Mouse (Mus musculus): ENCODE data around the gene Baz2b.

Gene Baz2b

DNA sequence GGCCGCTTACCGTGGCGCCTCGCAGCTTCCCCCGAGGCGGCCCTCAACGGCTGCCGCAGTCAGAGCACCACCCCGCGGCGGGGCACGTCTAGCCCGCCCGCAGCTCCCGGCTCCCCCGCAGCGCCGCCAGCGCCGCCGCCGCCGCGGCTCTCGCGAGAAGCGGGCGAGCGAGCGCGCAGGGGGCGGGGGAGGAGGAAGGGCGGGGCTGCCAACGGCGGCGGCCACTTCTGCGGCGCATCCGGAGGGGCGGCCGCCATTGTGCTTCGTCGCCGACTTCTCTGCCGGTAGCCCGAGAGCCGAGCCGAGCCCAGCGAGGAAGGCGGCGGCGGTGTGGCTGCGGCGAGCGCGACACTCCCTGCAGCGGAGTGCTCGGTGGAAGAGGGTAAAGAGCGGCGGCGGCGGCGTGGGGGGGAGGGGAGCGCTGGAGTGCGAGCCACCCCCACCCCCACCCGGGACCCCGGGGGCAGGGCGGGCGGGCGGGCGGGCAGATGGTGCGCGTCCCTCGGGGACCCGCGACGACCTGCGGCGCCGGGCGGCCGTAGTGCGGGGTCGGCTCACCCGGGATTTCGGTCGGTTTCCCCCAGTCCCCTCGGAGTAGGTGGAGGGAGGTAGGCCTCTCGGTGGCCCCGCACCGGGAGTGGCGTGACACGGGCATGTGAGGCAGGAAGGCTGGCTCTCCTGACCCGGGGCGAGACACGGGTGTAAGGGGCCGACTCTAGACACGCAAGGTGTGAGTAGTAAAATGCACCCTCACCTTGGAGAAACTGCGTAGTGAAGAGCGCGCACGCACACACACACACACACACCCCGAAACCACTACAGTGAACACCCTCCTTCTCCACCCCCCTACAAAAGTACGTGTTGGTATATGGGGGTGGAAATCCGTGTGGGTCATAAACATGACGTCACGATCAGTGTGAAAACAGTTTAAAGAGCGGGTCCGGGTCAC lies at the start of gene Baz2b, which contains the start of gene March7:
Gene Baz2b, minus strand, starts transcription at position 137 of the 949 bp plus-strand sequence.
Gene March7, plus strand, starts transcription at position 185 of the 949 bp plus-strand sequence.
- in situ Hi-C loops (cut with MboI, MseI): loop anchor here (10.0 kb wide), 1 partner anchor 85 kb away; no protein-coding TSS in a partner anchor

DNA sequence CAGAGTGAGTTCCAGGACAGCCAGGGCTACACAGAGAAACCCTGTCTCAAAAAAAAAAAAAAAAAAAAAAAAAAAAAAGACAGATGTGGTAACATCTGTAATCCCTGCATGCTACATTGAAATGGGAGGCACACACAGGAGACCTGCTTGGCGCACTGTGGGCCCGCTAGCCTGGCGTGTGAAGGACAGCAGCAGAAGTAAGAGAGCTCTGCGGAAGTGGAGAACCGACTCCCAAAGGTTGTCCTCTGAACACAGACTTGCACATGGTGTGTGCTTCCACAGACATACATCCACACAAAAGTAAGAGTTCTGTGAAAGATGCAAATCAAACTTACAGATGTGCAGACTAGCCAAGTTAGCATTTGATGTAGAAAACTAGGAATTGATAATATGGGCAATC lies 49.5 kb upstream of the Baz2b start:
- in situ Hi-C loops (cut with MboI, MseI): no loop called here

DNA sequence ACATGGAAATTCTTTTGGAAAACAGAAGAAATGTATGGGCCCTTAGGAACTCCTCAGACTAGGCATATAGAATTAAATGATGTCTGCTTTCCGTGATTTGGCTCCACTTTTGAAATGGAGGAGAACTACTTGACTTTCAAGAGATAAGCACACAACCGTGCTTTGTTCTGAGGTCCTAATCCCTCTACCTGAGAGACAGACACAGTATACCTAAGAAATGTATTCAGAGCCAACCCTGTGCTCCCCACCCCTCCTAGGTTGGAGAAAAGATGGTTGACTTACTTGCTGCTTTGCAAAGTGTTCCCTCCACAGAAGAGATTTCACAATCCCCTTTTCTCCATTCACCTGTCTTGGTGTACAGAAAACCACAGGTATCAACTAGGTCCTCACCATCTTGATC lies 47.1 kb upstream of the Baz2b start:
- in situ Hi-C loops (cut with MboI, MseI): no loop called here

DNA sequence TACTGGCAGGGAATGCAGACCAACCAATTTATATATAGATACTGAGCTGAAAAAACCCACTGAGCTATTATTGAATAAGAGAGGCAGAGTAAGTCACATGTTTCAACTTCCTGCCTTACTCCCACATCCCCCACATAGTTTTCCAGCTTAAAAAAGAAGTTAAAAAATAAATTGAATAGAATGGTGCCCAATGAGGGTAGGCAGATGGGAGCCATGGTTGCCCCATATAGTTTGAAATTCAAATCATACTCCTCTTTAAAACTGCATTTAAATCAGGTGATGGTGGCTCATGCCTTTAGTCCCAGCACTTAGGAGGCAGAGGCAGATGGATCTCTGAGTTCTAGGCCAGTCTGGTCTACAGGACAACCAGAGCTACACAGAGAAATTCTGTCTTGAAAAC lies 43.9 kb upstream of the Baz2b start:
- in situ Hi-C loops (cut with MboI, MseI): loop anchor here (5.0 kb wide), 1 partner anchor 74 kb away; no protein-coding TSS in a partner anchor

DNA sequence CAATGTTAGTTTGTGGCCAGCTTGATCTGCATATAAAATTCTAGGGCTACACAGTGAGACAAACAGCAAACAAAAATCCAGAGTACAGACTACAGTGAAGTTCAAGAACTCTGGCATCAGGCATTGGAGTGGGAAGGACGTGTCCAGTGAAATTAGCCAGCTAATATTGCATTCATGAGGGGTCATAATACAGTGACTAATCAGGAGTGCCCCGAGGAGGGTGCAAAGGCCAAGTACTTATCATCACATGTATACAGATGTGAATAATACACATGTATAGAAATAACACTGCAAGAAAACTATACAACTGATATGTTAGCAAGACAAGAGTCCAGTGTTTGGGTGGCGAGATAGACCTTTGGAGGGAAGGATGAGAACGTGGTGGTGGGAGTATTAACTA lies 43.1 kb upstream of the Baz2b start:
- in situ Hi-C loops (cut with MboI, MseI): loop anchor here (5.0 kb wide), 1 partner anchor 75 kb away; no protein-coding TSS in a partner anchor

DNA sequence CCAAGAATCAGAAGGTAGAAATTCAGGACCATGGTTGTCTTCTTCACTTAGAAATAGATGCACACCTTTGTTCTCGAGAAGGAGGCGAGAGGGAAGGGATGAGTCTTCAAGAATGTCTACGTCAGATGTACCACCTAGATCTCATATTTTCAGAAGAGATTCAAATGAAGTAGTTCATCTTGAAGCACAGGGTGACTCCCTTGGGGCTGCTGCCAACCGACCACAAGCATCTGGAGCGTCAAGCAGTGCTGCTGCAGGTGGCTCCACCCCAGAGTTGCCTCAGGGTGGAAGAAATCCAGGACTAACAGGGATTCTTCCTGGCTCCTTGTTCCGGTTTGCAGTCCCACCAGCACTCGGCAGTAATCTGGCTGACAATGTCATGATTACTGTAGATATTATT lies 24.9 kb upstream of the Baz2b start:
- in situ Hi-C loops (cut with MboI, MseI): no loop called here

DNA sequence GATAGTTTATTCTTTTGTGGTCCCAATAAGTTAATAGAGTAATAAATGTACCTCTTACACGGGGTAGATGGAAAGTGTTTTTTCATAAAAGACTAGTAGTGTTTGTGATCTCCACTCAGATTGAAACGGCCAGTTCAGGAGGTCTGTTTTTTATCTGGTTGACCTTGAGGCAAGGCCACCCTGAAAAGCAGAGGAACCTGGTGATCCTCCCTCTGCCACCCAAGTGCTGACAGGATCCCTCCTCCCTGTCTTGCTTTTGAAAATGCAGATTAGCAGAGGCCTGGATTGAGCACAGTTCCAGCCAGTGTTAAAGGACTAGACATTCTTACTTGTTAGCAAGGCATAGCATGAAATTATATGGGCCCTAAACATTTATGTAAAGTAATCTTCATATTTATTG lies 23.5 kb upstream of the Baz2b start:
- in situ Hi-C loops (cut with MboI, MseI): no loop called here

DNA sequence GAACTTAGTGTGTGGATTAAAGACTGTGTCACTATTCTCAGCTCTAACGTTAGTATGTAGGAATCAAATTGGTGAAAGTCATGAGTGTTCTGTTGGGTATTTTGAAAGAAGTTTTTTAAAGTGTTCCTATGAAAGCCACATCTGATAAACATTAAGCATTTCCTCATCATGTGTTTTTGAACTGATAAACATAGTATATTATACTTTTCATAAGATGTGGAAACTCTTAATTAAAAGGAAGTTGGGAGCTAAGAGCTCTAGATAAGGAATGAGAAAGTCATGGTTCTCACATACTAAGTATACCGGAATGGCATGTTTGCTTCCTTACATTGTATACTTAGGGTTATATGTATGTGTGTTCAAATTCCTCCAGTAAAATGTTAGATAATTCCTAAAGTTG lies 20.7 kb upstream of the Baz2b start:
- in situ Hi-C loops (cut with MboI, MseI): no loop called here

DNA sequence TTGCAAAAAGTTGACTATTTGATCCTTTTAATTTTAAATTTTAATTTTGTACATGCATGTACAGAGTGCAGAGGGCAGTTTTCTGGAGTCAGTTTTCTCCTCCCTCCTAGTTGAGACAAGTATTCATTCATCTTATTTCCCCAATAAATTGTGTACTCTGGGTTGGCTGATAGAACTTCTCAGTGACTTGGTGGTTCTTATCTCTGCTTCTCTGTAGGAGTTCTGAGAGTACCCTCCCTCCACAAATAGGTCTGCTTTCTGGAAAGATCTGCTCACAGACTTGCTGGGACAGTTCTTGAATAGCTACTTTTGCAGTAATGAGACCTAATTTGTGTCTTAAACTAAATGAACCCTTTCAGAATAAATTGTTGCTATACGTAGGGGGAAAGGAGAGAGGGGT lies 18.8 kb upstream of the Baz2b start:
- in situ Hi-C loops (cut with MboI, MseI): no loop called here

DNA sequence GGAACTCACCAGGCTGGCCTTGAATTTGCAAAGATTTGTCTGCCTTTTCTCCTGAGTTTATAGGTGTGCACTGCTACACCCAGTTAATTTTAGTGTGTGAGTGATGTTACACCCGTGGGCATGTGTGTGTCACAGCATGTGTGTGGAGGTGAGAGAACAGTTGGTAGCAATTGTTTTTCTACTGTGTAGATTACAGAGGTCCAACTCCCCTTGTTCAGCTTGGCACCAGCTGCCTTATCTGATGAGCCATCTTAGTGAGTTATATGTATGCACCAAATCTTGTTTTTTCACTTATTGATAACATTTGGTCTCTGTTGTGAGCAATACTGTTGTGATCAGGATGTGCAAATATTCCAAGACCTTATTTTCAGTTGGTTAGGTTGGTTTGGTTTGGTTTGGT lies 13.8 kb upstream of the Baz2b start:
- in situ Hi-C loops (cut with MboI, MseI): no loop called here

DNA sequence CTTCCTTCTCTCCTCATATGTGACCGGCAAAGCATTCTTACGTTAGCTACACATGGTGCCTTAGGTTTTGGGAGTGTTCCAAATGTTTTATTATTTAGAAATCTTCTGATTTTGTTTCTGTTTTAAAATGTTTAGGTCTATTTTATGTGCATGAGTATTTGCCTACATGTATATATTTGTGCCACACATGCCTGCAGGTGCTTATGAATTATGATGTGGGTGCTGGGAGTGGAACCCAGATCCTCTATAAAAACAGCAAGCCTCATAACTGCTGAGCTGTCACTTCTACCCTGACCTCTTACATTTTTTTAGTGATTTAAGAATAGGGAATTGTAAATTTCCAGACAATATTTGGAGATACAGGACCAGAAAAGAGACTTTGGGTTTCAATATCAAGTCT lies 12.3 kb upstream of the Baz2b start:
- in situ Hi-C loops (cut with MboI, MseI): no loop called here

DNA sequence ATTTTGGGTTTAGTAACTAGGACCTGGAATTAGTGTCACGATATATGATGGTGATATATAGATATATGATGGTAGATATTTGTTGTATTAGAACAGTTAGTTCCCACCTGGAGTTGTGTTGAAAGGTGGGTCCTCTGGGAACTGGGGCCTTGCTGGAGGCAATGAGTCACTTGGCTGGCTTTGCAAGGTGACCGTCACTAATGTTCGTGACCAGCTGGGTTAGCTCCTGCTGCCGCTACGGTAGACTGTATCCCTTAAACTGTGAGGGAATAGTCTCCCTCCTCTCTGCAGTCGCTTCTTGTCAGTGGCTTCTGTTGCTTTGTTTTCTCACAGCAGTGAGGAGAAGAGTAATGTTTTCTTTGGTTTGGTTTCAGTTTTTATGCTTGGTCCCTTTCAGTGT lies 11.6 kb upstream of the Baz2b start:
- in situ Hi-C loops (cut with MboI, MseI): no loop called here

DNA sequence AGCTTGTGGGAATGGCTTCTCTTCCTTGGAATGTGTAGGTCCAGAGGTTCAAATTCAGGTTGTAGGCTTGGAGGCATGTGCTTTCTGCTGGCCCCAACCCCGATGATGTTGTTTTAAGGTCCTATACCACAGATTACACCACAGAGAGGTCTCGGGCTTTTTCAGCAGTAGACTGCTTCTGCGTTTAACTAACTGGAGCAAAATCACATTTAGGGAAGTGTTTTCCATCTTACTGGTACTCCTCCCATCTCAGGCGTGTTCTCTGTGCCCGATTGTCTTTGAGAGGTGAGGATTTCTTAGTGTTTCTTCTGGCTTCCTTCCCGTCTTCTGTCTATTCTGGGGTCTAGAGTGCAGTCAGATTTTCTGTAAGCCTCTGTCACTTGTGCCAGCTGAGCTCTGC lies 8.0 kb upstream of the Baz2b start:
- in situ Hi-C loops (cut with MboI, MseI): no loop called here

DNA sequence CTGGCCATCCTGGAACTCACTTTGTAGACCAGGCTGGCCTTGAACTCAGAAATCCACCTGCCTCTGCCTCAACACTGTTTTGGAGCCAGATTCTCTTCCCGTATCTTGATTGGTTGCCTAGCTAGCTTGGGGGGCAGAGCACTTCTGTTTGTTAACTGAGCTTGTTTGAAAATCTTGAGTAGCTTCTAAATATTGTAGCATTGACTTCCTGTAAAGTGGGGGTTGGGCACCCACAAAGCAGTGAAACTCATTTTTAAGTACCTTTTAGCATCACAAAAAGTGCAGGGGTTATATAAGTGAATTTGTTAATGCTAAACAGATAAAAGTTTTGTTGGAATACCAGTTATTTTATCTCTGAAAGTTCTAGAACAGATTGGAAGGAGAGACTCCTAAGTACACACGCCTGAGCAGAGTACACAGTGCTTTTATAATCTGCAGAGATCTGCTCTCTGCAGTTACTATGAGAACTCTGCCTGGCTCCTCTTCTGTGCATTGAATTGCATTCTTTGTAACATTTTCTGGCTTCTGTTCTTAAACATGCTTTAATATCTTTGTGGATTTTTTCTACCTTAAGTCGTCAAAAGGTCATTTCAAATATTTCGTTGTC lies 7.0 kb upstream of the Baz2b start:
- in situ Hi-C loops (cut with MboI, MseI): no loop called here

DNA sequence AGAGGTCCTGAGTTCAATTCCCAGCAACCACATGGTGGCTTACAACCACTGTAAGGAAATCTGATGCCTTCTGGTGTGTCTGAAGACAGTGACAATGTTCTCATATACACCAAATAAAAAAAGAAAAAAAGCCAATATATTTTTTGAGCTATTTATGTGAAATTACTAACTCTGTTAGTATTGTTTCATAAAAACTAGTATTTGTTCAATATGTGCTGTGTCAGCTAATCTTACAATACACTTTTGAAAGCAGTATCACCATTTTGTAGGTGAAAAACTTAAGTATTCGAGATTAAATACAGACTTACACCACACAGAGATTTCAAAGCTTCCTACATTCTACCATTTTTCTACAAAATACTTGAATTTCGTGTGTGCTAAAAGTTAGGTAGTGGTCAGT lies 5.0 kb upstream of the Baz2b start:
- in situ Hi-C loops (cut with MboI, MseI): no loop called here

DNA sequence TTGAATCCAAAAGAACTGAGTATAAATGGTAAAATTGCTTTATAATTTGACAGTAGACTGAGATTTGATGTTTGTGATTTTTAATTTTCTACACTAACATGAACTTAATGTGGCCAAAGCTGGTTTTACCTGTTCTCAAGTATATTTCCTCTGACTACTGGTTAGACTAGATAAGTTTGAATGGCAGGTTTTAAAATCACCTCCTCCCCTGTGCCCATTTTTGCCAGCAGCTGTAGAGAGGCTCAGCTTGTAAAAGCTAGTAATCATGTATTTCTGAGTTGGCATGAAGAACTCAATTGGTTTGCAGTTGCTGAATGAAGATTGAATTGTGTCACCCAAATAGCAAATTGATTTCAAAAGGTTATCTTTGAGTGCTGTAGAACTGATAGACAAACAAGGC lies 2.8 kb upstream of the Baz2b start:
- in situ Hi-C loops (cut with MboI, MseI): no loop called here

DNA sequence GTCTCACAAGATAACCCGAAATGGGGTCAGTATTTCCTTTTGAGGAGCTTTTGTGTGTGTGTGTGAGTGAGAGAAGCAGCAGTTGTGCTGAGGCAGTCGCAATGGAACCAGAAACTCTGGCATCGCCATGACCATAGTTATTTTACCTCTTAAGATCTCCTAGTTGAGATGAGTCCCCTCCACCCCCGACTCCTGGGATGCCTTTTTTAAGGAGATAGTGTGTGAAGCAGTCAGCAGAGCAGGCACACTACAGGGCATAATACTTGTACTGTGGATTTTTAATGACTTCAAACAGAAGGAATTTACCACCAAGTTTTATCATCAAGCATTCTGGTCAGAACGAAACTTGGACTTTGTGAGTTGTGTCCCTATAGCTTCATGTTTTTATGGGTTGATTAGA lies 1.2 kb upstream of the Baz2b start:
- in situ Hi-C loops (cut with MboI, MseI): no loop called here

DNA sequence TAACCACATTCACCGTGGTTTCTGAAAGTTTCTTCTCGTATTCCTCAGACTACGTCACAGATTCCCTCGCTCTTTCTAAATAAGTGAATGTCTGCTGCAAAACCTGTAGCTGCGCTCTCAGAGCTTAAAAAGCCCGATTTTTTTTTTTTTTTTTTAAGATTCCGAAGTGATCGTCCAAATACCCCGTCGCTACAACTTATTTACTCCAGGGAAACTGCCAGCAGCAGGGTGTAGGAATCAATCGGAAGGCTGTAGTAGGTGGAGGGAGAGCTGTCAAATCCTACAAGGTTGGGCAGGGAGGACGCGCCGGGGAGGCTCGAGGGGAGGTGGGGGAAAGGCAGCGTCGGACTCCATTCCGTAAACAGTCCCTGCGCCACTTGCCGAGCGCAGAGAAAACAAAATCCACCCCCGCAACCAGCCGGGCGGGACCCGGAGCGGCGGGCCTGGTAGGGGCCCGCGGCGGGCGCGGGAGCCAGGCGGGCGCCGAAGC lies 472 bp downstream of the Baz2b start:
- in situ Hi-C loops (cut with MboI, MseI): loop anchor here (10.0 kb wide), 1 partner anchor 84 kb away; no protein-coding TSS in a partner anchor

DNA sequence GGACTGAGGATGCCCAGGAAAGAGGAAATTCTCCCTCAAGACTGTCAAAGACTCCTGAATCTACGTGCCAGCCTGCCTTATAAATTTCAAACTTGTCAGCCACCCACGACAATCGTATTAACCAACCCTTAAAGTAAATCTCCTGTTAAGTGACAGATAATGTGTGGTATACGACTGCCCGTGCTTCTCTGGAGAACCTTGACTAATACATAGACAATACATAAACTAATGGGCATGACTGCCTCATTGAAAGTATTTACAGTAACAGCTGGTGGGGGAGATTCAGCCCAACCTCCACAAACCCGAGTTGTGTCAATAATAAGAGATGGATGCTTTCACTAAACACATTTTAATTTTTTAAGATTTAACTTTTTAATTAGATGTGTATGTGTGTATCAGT lies 3.8 kb downstream of the Baz2b start:
- in situ Hi-C loops (cut with MboI, MseI): loop anchor here (10.0 kb wide), 1 partner anchor 81 kb away; no protein-coding TSS in a partner anchor

DNA sequence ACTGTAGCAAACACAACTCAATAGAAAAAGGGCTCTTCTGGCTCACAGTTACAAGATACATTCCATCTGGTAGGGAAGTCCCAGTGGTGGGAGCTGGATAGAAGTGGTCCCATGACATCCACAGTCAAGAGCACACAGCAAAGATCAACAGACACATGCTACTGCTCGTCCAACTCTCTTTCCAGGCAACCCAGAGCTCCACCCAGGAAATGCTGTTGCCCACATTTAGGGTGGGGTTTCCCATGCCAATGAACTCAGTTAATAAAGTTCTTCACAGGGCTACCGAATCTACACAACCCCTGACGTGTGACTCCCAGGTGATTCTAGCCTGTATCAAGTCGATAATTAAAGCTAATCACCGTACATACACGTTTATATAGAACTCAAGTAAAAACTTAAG lies 5.5 kb downstream of the Baz2b start:
- in situ Hi-C loops (cut with MboI, MseI): loop anchor here (10.0 kb wide), 1 partner anchor 79 kb away; no protein-coding TSS in a partner anchor

DNA sequence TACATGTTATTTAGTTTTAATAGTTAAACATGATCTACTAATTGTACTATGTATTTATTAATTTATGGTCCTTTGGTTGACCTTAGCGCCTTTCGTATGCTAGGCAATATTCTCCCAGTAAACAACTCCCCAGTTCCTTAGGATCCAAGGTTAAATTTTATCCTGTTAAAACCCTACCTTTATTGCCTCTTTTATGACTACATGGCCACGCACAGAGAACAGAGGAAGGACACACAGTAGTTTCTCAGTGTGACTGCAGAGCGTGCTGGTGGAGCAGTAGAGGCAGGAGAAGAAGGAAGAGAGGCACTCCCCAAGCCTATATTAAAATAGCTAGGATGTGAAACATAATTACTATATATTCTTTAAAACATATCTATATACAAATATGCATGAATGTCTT lies 5.9 kb downstream of the Baz2b start:
- in situ Hi-C loops (cut with MboI, MseI): loop anchor here (10.0 kb wide), 1 partner anchor 79 kb away; no protein-coding TSS in a partner anchor

DNA sequence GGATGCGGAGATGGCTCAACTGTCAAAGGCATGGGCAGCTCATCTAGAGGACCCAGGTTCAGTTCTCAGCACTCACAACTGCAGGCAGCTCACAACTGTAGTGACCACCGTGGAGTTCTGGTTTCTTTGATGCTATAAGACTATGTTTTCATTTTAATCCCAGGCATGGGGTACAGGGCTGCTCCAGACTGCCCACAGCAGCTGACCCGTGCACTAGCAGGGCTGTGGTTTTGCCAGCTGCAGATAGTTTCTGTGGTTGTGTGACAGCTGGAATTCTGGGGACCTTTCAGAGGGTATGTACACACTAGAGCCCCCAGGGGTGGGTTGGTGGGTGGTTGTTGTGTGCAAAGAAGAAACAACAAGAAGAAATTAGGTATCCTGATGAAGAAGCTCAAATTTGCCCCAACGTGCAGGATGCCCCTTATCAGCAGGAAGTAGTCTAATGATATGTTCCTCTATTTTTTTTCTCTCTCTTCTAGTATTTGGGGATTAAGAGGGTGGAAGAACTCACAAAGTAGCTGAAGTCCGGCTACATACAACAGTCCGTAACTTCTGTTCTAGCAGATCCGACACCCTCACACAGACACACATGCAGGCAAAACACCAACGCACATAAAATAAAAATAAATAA lies 6.6 kb downstream of the Baz2b start:
- in situ Hi-C loops (cut with MboI, MseI): loop anchor here (10.0 kb wide), 1 partner anchor 78 kb away; no protein-coding TSS in a partner anchor

Data from regulatory T cell (primary cell).